Mouse (Mus musculus) cerebellum, postnatal 14 days (tissue): Measurements from ENCODE around the gene Tnfsf13.

ENCODE experiments used
- DNase-seq, 2 experiments: peaks; one replicate each; pipeline ENCODE4 v3.0.0; 2021; ENCODE audit warnings: mixed read lengths in 2 of 2

Gene Tnfsf13

GRCm38 (mm10) chr11:69653399-69653798, 32.2 kb downstream of the Tnfsf13 start:
- DNase-seq = no peak

GRCm38 (mm10) chr11:69645860-69646259, 39.7 kb downstream of the Tnfsf13 start:
- no peak for DNase-seq

GRCm38 (mm10) chr11:69635471-69635870, 50.1 kb downstream of the Tnfsf13 start:
- no peak for DNase-seq

GRCm38 (mm10) chr11:69633128-69633866, 52.3 kb downstream of the Tnfsf13 start:
- DNase-seq = no peak
